Mouse (Mus musculus) CH12.LX (cell line): ENCODE data around the gene Dnajb13.

Source experiments
- CHD1 ChIP-seq: IDR thresholded peaks from 2 replicates; pipeline ENCODE4 v1.6.1; 2012; ENCODE audit warnings: low read depth, low read length, improper control_type of control experiment, inconsistent platforms
- CTCF ChIP-seq, 2 experiments: IDR thresholded peaks in 1 of 2; conservative IDR thresholded peaks in 1 of 2; 2 replicates each; pipeline ENCODE4 v1.5.1; 2011 to 2012; ENCODE audit warnings: low read depth in 2 of 2, low read length in 2 of 2, improper control_type of control experiment in 1 of 2, inconsistent platforms in 1 of 2, mild to moderate bottlenecking in 1 of 2, moderate library complexity in 1 of 2
- E2F4 ChIP-seq: IDR thresholded peaks from 2 replicates; pipeline ENCODE4 v1.6.1; 2011; ENCODE audit warnings: low read depth, low read length, improper control_type of control experiment; ENCODE audit not compliant: insufficient replicate concordance
- EP300 ChIP-seq: IDR thresholded peaks from 2 replicates; pipeline ENCODE4 v1.6.1; 2011; ENCODE audit warnings: low read length, improper control_type of control experiment
- HCFC1 ChIP-seq: IDR thresholded peaks from 2 replicates; pipeline ENCODE4 v1.6.1; 2012; ENCODE audit warnings: low read depth, mild to moderate bottlenecking, inconsistent platforms, low read length, improper control_type of control experiment
- IRF4 ChIP-seq: IDR thresholded peaks from 2 replicates; pipeline ENCODE4 v1.6.1; 2014; ENCODE audit warnings: low read depth, mild to moderate bottlenecking, inconsistent platforms, low read length, improper control_type of control experiment
- MAFK ChIP-seq: IDR thresholded peaks from 2 replicates; pipeline ENCODE4 v1.6.1; 2011; ENCODE audit warnings: low read length, improper control_type of control experiment; ENCODE audit not compliant: insufficient replicate concordance
- MEF2A ChIP-seq: IDR thresholded peaks from 2 replicates; pipeline ENCODE4 v1.6.1; 2014; ENCODE audit warnings: low read depth, mild to moderate bottlenecking, inconsistent platforms, low read length, improper control_type of control experiment, borderline replicate concordance
- POLR2A ChIP-seq: IDR thresholded peaks from 2 replicates; pipeline ENCODE4 v1.6.1; 2011; ENCODE audit warnings: low read depth, mild to moderate bottlenecking, improper control_type of control experiment, low read length
- POLR2AphosphoS2 ChIP-seq: IDR thresholded peaks from 2 replicates; pipeline ENCODE4 v1.6.1; 2011; ENCODE audit warnings: low read depth, low read length, improper control_type of control experiment
- RCOR1 ChIP-seq: conservative IDR thresholded peaks from 2 replicates; pipeline ENCODE4 v1.6.1; 2012; ENCODE audit warnings: low read depth, mild to moderate bottlenecking, inconsistent platforms, low read length, improper control_type of control experiment
- SIN3A ChIP-seq: IDR thresholded peaks from 2 replicates; pipeline ENCODE4 v1.6.1; 2012; ENCODE audit warnings: low read length, improper control_type of control experiment, inconsistent platforms
- UBTF ChIP-seq: IDR thresholded peaks from 2 replicates; pipeline ENCODE4 v1.6.1; 2012; ENCODE audit warnings: low read depth, mild to moderate bottlenecking, inconsistent platforms, low read length, improper control_type of control experiment, moderate library complexity
- USF1 ChIP-seq: IDR thresholded peaks from 2 replicates; pipeline ENCODE4 v1.6.1; 2014; ENCODE audit warnings: low read depth, mild to moderate bottlenecking, inconsistent platforms, low read length, improper control_type of control experiment

DNA sequence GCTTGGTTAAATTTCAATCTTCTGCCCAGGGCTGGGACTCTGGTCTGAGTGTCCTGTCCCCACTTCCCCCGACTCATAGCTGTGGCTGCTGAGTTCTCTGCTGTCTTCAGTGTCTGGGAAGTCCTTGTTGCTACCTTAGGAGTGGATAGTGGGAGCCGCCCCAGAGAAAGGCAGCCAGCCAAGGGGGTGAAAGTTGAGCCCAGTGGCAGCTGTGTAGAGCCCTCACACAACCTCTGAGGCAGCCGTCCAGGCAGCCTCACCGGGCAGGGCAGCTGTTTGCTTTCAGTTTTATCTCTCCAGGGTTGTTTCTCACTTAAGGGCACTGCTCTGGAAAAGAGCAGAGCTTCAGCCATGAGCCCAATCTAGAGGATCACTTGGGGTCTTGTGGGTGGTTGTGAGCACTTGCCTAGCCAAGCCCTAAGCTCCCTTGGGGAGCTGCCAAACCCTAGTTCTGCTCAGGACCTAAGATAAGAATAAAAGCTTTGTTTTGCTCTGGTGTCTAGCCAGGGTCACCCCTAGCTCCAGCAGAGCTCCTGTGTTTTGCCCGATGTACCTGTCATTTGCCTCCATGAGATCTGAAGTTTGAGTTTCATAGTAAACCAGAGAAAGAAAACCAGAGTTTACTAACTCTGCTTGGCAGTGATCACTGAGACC is 49.0 kb downstream of the Dnajb13 start:
- no peak for TF ChIP-seq CHD1
- TF ChIP-seq EP300: no peak
- TF ChIP-seq POLR2AphosphoS2: no peak
- no peak for TF ChIP-seq USF1
- no peak for TF ChIP-seq RCOR1
- no peak for TF ChIP-seq POLR2A
- TF ChIP-seq IRF4: no peak
- TF ChIP-seq HCFC1: no peak
- TF ChIP-seq SIN3A: no peak
- no peak for TF ChIP-seq E2F4
- TF ChIP-seq MEF2A: no peak
- no peak for TF ChIP-seq MAFK
- no peak for TF ChIP-seq CTCF (conservative IDR thresholded peaks at IDR 0.05 in 1 of 2, IDR thresholded peaks at IDR 0.05 in 1 of 2; ENCODE audit: low read depth in 2 of 2, low read length in 2 of 2)
- no peak for TF ChIP-seq UBTF
